ENCODE assay signal across 10 mouse cellular contexts in the genomic region with DNA sequence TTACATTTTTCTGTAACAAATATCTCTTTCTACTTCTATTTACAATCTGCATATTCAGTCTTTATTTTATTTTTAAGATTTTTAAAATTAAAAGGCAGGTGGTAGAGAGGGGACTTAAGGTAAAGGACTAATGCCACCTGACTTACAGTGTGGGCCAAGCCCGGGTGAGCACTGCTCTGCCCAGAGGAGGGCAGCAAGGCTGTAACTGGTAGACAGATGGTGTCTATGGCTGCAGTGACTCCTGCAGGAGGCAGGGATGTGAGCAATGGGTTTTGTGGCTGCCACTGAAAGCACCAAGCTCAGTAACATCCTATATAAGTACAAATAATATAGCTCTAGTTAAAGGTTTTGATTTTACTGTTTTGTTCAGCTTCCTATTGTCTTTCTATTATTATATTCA.
DNase-seq lines count a peak whose midpoint lies in the region; ATAC-seq and TF ChIP-seq lines count a peak whose summit lies in the region.
"Had no signal": no experiment of that assay in that cellular context is flagged by ENCODE, and none has a peak within 500 bp of the region (broad histone marks: within the 10 kb centered on the region; RNA-seq: fewer than 3 reads in every experiment).

No protein-coding gene starts in this region.

- TF ChIP-seq EP300 in liver, postnatal 0 days (IDR thresholded peaks at IDR 0.05; ENCODE audit: low read depth) = no peak

- H3K4me1 ChIP-seq in midbrain, embryonic 12.5 days = 0 out of 2 replicates have a peak, but pooled peaks cover 2% of the 10 kb centered on the region
- H3K4me1 ChIP-seq in liver, postnatal 0 days (ENCODE audit: insufficient read depth) = no peaks in the 10 kb centered on the region
- H3K4me1 ChIP-seq: limb, embryonic 15.5 days had no signal

- no peak for TF ChIP-seq CTCF in liver, postnatal 0 days (IDR thresholded peaks at IDR 0.05; ENCODE audit: low read depth)

- no peak overlapping the region for H3K4me2 ChIP-seq in midbrain, embryonic 12.5 days (replicated peaks)
- no peak overlapping the region for H3K4me2 ChIP-seq in liver, postnatal 0 days (ENCODE audit: low read depth, low read length)
- H3K4me2 ChIP-seq: limb, embryonic 15.5 days had no signal

- no peak for DNase-seq in frontal cortex, postnatal 25 days (ENCODE audit: low spot score in 2 of 2)
- peak; percentile 9 for DNase-seq in 3T3-L1 (ENCODE audit: low read depth, low spot score)
- DNase-seq in cerebellum, postnatal 25 days = peak; percentile 53 to 74
- DNase-seq in adrenal gland, postnatal 14 days = no peak
- DNase-seq in liver, postnatal 0 days = no peak
- no peak for DNase-seq in heart, postnatal 14 days
- DNase-seq: gastrocnemius, postnatal 25 days had no signal

- no peak overlapping the region for H3K9ac ChIP-seq in midbrain, embryonic 12.5 days (replicated peaks)
- no peak overlapping the region for H3K9ac ChIP-seq in liver, postnatal 0 days (replicated peaks)
- H3K9ac ChIP-seq: limb, embryonic 15.5 days had no signal

- H3K9me3 ChIP-seq in midbrain, embryonic 12.5 days = no peaks in the 10 kb centered on the region
- H3K9me3 ChIP-seq in liver, postnatal 0 days (ENCODE audit: low read length) = no peaks in the 10 kb centered on the region
- H3K9me3 ChIP-seq: limb, embryonic 15.5 days had no signal

- ATAC-seq in frontal cortex, adult (ENCODE audit: low TSS enrichment) = 0 out of 2 replicates have a peak, but pooled peaks have one; percentile 24
- peak; percentile 68 for ATAC-seq in midbrain, embryonic 12.5 days (ENCODE audit: low FRiP score, low read depth)
- no peak for ATAC-seq in liver, postnatal 0 days

- no peak overlapping the region for H3K4me3 ChIP-seq in midbrain, embryonic 12.5 days
- no peak overlapping the region for H3K4me3 ChIP-seq in liver, postnatal 0 days (ENCODE audit: low read depth, low read length)
- H3K4me3 ChIP-seq: limb, embryonic 15.5 days had no signal

- no peak overlapping the region for H3K27ac ChIP-seq in midbrain, embryonic 12.5 days (replicated peaks)
- H3K27ac ChIP-seq in liver, postnatal 0 days (ENCODE audit: low read depth) = no peak overlapping the region
- H3K27ac ChIP-seq: limb, embryonic 15.5 days had no signal

- WGBS in midbrain, embryonic 12.5 days = 56% methylated on average over 1 of the region's 1 CpGs
- WGBS in liver, postnatal 0 days (ENCODE audit: insufficient replicate concordance) = 48% methylated on average over 1 of the region's 1 CpGs

- intact Hi-C loops in heart, postnatal 14 days (cut with DNase I) = no loop called here

- H3K36me3 ChIP-seq in midbrain, embryonic 12.5 days = no peaks in the 10 kb centered on the region
- no peaks in the 10 kb centered on the region for H3K36me3 ChIP-seq in liver, postnatal 0 days (replicated peaks; ENCODE audit: insufficient read depth, low read length)
- H3K36me3 ChIP-seq: limb, embryonic 15.5 days had no signal

- H3K27me3 ChIP-seq in midbrain, embryonic 12.5 days = no peaks in the 10 kb centered on the region
- no peaks in the 10 kb centered on the region for H3K27me3 ChIP-seq in liver, postnatal 0 days (ENCODE audit: insufficient read depth, low read length)
- H3K27me3 ChIP-seq: limb, embryonic 15.5 days had no signal

Comparison
In these comparisons a context has a peak if more than half of its experiments do, and no peak if none do; other contexts are left out.
1. DNase-seq: peak in 3T3-L1 (single experiment) and cerebellum, postnatal 25 days (2 of 2); none in frontal cortex, postnatal 25 days (0 of 2), adrenal gland, postnatal 14 days (single experiment), liver, postnatal 0 days (single experiment) and heart, postnatal 14 days (0 of 2).